Mouse (Mus musculus): ENCODE results near the gene Sorcs1.

Sorcs1 gene

DNA sequence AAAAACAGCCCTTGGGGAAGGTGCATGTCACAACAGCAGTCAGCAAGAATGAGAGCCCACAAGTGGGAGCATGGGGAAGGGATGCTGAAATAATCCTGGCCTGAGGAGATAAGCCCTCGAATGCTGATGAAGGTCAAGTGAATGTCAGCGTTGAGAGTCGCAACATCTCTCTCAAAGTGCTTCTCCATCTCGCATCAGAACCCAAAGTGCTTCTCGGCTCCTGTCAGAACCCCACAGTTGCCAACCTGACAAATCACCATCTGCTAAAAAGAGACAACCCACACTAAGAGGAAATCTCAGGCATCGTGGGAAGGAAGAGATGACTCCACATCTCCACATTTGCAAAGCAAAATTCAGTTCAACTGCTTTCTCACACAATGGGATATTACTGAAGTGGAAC is 119.7 kb downstream of the Sorcs1 start:
- DNase-seq = no peak

DNA sequence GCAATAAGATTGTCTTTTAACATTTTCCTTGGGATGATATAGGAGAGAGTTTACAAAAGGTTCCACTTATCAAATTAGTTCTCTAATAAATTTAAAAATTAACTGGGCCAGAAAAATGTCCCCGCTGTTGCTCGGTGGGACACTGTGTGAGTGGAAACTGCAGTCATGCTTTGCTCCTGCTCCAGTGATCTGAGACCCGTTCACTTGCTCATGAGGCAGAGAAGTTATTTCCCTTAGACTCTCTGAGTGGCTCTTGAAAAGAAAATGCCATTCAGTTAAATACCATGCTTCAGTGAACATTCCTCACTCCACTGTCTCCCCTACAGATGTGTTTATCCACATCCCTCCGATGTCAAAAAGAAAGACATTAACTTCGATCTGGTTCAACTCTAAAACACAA is 144.4 kb downstream of the Sorcs1 start:
- DNase-seq = no peak

DNA sequence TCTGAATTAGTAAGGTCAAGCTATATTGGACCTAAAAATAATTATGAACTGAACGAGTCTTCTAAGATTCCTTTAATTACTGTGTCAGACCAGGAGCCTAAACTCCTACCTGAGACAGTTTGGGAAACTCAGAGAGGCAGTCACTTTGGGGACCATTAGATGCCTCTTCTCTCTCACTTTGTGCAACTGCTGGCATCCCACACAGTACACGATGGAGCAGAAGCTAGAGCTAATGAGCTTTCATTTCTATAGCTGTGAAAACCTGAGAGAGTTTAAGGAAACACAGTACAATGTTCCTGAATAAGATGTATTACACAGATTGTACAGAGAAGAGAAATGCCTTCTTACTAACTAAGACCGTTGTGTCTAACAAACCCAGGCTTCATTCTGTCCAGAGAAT is 150.6 kb downstream of the Sorcs1 start:
- no peak for DNase-seq

DNA sequence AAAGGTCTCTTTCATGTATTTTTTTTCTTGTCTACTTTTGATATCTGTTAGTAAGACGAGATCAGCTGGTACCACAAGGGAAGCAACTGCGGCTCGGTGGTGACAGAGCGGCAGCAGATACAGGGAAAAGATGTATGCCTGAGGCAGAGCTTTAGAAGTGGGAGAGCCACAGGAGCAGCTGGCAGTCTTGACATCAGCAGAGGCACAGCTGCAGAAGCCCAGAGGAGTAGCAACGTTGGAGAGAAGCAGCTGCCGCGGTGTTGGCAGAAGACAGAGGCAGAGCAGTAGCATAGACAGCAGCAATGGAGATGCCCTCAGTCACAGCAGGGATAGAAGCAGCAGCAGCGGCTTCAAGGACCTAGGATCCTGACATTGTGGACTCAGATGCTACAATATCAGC is 152.4 kb downstream of the Sorcs1 start:
- no peak for DNase-seq

DNA sequence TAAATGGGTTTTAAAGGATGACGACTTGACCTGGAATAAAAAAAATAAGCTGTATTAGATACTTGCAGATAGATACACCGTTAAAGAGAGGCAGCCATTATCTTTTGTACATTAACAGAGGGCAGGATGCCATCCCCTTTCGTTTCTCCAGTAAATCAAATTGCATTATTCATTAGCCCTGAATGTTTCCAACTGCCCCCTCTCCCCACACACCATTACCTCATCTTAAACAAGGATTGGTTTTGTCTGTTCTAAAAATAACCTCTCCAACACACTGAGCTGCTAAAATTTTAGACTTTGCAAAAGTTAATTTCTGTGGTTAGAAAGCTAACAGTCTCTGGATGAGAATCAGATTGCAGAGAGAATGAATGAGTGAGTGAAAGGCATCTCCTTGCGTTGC is 156.5 kb downstream of the Sorcs1 start:
- DNase-seq = no peak

DNA sequence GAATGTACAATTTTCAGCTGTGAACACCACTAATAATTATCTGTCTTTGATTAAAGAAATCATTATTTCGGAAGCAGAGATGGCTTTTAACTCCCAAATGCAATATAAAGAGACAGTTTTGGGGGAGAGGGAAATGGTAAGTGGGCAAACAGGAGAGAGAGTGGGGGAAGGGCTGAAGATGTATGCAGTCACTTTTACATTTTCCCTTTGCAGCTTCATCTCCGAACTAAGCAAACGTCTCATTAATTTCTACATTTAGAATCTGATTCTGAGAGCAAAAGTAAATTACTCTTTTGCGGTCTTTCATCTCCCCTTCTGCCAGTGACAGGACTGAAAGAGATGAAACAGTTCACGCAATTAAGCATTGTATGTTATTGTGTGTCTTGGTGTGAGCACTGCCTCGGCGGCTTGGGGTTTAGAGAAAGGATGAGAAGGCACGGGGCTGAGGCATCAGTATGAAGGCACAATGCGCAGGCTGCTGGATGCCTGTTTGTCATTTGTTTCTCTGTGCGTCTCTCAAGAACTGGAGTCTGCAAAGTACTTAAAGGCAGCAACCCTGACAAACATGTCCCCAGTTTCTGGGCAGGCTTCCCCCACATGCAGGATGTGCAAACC is 163.3 kb downstream of the Sorcs1 start:
- no peak for DNase-seq

DNA sequence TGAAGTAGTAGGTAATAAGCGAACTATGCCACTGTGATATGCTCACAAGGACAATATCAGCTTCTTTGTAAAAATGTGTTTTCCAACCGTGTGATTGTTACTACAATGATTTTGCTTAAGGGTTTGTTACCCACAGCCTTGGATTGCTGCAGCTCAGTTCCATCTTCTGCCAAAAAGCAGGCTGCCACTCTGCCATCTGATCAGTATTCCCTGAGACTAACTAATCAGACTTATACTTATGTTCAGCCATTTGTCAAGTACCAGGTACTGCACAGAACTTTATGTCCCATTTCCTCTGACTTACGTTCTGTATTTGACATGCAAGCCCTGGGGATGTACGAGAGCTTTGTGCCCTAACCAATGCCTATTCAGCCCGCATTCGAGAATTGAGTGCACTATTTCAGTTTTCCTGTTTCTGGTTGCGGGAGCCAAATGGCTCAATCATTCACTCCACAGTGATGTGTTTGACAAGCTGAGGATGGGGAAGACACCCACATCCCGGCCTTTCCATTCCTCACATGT is 164.1 kb downstream of the Sorcs1 start:
- no peak for DNase-seq

DNA sequence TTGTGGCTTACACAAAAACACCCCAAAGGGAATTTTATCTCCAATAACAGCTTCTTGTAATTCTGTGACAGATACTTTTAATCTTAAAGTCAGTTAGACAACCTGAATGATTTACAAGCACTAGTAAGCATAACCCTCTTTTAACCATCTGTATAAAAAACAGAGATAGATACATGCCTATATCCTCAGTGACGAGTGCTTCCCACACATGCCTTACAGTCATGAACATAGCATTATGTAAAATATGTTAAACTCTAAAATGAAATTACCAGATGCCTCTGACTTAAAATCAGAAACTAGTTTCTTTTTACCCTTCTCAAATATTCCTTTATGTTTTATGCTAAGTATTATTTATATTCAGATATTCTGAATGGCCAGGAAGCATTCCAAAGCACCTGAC is 175.6 kb downstream of the Sorcs1 start:
- DNase-seq = no peak

DNA sequence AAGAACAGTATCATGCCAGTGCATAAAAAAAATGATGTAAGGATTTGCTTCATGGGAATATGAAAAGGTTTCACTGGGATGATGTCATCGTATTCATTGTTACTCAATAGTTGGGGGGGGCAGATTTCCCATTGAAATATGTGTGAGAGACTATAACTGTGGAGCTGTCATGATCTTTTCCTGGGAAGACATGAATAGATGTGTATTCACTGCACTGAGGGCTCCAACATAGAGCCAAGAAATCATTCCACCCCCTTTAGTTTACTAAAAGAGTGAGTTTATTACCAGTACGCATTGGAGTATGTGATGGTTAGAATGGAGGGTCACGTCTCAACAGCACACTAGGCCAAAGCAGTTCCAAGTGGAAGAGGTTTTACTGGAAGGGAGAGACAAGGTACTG is 187.3 kb downstream of the Sorcs1 start:
- DNase-seq = no peak

DNA sequence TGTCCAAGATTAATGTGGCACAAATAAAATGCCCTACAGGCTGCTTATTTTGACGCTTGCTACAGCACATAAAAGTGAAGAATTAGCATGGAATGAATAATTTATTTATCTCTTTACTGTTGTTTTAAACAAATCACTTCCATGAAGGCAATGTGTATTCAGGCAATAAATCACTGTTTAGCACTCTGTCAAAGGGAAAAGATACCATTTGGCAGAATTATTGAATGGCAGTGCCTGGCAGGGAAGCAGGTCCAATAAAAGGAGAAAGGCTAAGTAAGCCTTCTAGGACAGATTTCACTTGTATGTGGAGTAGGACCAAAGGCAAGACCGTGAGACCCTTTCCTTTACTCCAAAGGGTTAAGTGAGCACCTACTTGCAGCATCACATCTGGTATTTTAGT is 187.7 kb downstream of the Sorcs1 start:
- no peak for DNase-seq

DNA sequence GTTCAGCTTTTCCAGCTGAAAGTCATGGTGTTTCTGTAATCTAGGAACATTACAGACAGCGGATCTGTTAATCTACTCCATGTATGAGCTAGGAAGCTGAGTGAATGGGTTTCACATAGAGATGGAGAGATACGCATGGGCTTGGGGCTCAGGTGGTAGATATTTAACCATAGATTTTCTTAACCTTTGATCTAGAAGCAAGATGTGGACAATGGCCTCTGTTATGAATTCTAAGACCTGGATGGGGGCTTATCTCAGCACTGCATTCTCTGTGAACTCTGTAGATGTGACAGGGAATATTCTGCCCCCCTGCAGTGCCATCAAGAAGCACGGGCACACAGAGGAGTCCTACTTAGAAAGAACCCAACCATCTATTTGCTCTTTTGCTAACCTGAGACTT is 188.7 kb downstream of the Sorcs1 start:
- no peak for DNase-seq

DNA sequence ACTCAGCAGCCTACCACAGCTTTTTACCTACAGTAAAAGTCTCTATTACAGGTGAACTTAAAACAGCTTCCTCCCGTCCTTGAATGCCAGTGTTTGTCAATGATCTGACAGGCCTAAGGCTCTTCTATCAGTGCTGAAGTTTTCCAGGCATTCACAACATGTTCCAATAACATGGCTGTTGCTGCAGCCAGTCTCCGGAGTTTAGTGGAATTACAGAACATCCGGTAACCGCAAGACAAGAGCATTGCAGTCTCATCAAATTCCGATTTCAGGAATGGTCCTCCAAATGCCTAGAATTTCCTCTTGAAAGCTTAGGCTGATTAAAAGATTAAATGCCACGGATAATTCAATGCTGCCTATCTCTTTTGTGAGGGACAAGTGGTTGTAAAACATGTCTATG is 190.0 kb downstream of the Sorcs1 start:
- DNase-seq = no peak

DNA sequence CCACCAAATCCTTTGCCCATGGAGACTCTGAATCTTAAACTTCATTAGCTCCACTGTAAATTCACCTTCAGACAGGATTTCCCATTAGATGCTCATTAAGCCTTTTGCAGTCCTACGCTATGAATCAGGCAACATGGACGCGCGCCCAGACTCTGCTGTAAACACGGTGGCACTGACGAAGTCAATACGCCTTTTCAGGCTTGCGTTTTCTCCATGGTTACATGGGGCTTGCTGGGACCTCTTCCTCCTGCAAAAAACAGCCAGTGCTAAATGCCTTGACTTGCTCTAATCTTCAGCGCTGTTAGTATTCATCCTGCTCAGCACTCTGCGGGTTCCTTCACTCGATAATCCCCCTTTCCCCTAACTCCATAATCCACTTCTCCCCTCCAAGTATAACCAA is 190.7 kb downstream of the Sorcs1 start:
- no peak for DNase-seq

DNA sequence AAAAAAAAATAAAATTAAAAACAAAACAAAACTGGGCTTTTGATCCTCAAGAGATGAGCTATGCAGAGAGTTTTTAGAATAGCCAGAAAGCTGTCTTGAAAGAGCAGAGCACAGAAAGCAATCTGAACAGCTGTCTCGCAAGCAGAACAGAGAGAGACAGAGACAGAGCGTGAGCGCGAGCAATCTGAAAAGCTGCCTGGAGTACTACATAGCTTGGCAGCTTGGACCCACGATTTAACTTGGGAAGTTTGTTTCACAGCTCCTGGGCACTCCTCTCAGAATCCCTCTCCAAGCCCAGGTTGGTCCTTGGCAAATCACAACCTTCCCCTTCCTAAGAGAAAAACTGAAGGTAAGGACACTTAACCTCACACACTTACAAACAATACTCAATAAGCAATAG is 192.1 kb downstream of the Sorcs1 start:
- no peak for DNase-seq

DNA sequence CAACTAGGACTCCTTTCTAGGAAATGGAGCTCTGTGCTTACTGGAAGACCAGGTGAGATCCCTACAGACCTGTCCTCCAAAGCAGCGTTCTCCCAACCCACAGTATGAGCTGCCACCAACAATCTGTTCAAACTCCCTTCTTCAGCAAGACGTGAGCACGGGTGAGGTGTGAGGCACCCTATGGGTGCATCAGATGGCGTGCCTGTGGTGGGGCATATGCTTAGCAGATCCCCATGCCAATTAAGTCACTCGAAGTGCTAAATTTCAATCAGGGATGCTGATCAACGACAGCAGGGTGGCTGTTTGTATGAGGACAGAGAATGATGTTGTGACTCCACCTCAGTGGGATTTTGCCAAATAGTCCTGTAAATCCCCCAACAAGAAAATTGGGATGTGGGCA is 201.7 kb downstream of the Sorcs1 start:
- no peak for DNase-seq

DNA sequence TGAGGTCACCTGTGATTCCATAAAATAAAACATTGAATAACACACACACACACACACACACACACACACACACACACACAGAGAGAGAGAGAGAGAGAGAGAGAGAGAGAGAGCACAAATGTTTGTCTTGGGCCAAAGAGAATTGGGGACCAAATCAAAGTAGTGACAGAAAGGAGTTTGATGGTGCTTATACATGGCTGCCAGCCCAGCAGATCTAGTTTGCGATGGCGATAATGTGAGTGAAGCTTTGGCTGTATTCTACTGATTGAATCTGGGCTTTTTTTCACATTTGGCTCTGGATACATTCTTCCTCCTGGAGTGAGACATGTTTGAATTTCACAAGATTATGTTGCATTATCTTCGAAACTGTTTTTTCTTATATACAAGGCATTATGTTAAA is 209.9 kb downstream of the Sorcs1 start:
- no peak for DNase-seq

DNA sequence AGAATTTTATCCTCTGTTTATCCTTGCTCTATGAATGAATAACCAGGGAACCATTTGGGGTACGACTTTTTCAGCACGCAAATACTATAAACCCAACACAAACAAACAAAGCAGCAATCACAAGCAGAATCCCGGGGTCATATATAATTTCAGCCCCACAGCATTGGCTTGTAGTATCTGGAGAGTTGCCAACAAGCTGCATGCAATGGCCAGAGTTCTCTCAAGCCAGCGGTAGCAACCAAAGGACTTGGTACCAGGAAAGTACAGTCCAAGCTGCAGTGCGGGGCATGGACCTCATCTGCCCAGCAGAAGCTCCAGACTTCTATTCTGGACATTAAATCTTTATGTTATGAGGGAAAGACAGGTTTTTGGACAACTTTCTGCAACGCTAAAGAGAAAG is 213.6 kb downstream of the Sorcs1 start:
- DNase-seq = no peak

DNA sequence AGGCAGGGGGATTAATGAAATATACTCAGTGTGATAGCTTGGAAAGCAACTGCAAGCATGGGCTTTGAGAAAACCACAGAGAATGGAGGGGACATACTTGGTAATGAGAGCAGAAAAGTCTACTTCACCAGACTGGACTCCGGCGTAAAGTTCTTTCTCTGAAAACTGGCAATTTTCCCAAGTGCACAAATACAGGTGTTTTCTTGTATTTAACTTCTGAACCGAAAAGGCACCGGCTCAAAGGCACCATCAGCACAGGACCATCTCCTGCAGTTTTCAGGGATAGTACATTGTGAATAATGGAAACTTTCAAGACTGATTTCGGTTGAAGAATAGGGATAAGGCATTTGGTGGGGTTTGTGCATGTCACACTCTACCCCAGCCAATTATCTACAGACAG is 219.9 kb downstream of the Sorcs1 start:
- no peak for DNase-seq

DNA sequence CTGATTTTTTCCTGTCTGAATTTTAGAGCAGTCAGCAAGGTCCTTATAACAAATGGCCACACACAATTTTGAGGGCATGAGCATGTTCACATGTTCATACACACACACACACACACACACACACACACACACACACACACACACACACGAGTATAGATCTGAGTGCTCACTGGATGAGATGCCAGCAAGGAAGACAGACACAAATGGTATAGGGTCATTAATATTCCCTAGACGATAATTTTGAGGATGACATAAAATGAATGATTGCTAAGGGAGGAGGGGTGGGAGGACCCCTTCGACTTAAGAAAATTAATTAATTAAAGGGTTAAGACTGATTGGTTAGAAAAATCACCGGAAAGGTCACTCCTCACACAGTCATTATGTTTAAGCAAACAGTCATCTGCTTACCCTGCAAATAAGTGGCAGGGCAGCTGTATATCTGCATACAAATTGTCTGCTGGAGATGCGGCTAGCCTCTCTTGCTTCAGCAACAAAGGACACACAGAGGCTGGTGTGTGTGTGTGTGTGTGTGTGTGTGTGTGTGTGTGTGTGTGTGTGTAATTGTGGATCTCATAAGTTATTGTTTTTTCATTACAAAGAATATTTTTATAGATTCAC is 221.1 kb downstream of the Sorcs1 start:
- DNase-seq = no peak

DNA sequence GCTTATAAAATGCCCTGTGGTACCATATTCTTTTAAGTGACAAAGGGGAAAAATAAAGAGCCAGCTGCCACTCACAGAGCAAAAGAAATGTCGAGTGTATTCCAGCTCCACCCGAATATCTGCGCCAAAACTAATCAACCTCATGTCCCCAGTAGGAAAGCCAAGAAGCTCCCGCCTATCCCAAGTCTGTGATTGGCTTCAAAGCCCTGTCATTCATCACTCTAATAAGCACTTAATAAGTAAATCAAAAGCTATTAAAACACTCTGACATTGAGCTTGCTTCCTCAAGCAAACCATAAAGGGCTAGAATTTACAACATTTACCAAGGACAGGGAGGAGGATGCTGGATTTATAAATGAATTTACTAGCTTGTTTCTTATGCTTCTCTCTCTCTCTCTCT is 237.3 kb downstream of the Sorcs1 start:
- DNase-seq = no peak

DNA sequence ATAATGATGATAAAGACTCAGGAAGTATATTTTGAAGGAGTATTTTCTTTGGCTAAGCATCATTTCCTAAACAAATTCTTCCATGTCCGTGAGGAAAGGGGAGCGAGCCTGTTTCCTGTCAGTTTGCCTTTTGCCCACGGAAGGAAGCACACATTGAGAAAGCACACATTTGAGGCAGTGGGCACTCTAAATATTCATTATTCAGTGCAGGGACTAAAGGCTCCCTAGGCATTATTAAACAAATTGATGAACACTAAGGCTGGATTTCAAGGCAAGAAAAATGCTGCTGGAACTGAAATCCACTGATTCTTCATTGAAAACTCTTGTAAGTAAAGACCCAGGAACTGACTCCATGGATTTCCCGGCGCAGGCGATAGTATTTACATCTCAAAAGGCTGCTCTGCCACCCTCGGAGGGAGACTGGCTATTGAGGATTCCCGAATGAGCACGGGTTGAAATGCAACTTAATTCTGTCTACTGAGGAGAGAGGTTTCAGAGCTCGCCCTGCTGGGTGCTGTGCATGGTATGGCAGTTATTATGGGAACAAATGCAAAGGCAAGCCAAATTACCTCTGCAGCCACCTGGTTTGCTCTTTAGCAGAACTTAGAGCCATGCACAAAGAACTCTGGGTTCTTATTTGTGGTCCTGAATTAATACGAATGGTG is 238.1 kb downstream of the Sorcs1 start:
- DNase-seq = no peak

DNA sequence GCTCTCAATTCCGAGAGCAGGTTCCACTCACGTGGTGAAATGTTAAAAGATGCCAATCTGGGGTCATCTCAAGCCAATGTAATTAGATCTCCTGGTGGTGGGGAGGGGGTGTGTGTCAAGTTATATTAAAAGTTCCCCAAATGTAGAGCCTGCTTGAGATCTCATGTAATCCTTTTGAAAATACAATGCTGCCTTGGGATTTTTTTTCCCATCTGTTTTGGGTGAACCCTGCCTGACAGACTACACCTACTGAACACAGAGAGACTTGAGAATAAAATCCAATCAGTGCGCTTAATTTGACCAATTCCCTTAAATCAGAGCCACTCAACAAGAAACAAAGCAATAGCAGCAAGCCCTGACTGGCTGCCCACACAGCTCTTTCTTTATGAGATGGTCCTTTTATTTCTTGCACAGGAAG is 239.0 kb downstream of the Sorcs1 start:
- DNase-seq = no peak

DNA sequence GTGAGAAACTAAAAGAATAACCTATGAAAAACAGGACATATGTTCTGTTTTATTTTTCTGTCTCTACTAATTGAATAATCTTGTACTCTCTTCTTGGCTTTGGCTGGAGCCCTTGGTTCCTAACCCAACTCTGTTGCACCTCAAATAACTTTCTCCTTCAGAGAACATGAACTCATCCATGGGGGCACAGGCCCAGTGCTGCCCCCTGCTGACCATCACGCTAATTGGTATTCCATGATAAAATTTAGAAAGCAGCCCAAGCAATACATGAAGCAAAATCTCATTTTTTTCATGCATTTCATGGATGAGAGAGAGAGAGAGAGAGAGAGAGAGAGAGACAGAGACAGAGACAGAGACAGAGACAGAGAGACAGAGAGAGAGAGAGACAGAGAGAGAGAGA is 255.5 kb downstream of the Sorcs1 start:
- no peak for DNase-seq

DNA sequence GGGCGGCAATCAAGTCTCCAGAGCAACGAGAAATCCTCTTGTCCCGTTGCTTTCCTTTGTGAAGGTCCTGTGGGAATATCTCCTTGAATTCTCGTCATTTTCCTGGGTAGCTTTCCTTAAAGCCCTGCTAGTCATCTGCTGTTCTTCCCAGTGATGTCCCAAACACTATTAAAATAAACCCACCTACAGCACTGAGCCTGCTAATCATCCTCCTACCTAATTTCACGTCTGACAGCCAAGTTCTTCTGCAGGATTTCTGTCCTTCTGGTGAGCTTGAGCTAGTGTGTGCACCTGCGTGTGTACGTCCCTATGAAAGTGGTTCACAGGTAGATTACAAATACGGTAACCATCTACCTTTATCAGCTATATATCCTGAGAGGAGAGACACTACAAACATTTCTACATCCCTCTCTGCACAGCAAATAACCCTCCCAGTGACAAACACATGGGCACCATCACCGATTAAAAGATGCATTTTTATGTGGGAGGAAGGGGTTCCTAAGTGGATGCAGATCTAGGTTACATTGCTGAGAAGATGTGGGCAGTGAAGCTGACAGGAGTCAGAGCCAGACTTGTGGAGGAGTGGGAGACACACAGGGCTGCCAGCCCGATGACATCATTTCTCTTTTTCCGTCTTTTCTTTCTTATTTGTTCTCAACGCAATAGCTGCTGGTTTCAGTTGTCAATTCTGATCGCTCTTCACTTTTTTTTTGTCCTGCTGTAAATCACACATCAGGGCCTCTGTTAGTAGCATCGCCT is 259.3 kb downstream of the Sorcs1 start:
- no peak for DNase-seq
